ENCODE assay signal across 16 mouse cellular contexts in genomic region chr12:110974726-110975125, GRCm38 (mm10). TPM values are rescaled to one million over a fixed set of nuclear protein-coding genes. Genes with fewer than 3 reads are reported as not detected.
A peak's percentile ranks its signal among the peaks of the same experiment; 100 is the strongest.
DNase-seq lines count a peak whose midpoint lies in the region; ATAC-seq lines count a peak whose summit lies in the region.
"Had no signal": no experiment of that assay in that cellular context is flagged by ENCODE, and none has a peak within 500 bp of the region (broad histone marks: within the 10 kb centered on the region; RNA-seq: fewer than 3 reads in every experiment).

No protein-coding gene starts in this region.

- no peaks in the 10 kb centered on the region for H3K9me3 ChIP-seq in forebrain, embryonic 11.5 days (ENCODE audit: control insufficient read depth, low read length)
- H3K9me3 ChIP-seq in forebrain, embryonic 16.5 days (ENCODE audit: control insufficient read depth, low read length): no peaks in the 10 kb centered on the region
- no peaks in the 10 kb centered on the region for H3K9me3 ChIP-seq in midbrain, embryonic 11.5 days (ENCODE audit: control insufficient read depth, low read length)
- no peaks in the 10 kb centered on the region for H3K9me3 ChIP-seq in midbrain, embryonic 15.5 days
- H3K9me3 ChIP-seq in megakaryocyte, embryonic 14.5 days: peaks cover 8% of the 10 kb centered on the region; the same call in 1 of the 2 replicates
- H3K9me3 ChIP-seq: heart, embryonic 15.5 days; midbrain, embryonic 10.5 days had no signal

- ATAC-seq in forebrain, embryonic 11.5 days (replicated peaks; ENCODE audit: low FRiP score): no peak
- no peak for ATAC-seq in forebrain, embryonic 16.5 days
- no peak for ATAC-seq in midbrain, embryonic 11.5 days (ENCODE audit: low FRiP score)
- ATAC-seq in midbrain, embryonic 15.5 days (replicated peaks): no peak
- ATAC-seq: forebrain, postnatal 0 days; hindbrain, postnatal 0 days had no signal

- H3K4me2 ChIP-seq in forebrain, embryonic 11.5 days (ENCODE audit: low read depth, low read length, severe bottlenecking): no peak overlapping the region
- H3K4me2 ChIP-seq in forebrain, embryonic 16.5 days (ENCODE audit: low read length): no peak overlapping the region
- H3K4me2 ChIP-seq in midbrain, embryonic 11.5 days: no peak overlapping the region
- H3K4me2 ChIP-seq in midbrain, embryonic 15.5 days: no peak overlapping the region
- H3K4me2 ChIP-seq: heart, embryonic 15.5 days had no signal

- WGBS in forebrain, embryonic 11.5 days: 91% methylated on average over 6 of the region's 6 CpGs
- 93% methylated on average over 6 of the region's 6 CpGs for WGBS in forebrain, embryonic 16.5 days
- 91% methylated on average over 6 of the region's 6 CpGs for WGBS in midbrain, embryonic 11.5 days
- 93% methylated on average over 6 of the region's 6 CpGs for WGBS in midbrain, embryonic 15.5 days

- no peak overlapping the region for H3K4me3 ChIP-seq in forebrain, embryonic 11.5 days (ENCODE audit: low read depth, low read length)
- H3K4me3 ChIP-seq in forebrain, embryonic 16.5 days (replicated peaks; ENCODE audit: low read length): no peak overlapping the region
- H3K4me3 ChIP-seq in midbrain, embryonic 11.5 days (ENCODE audit: low read depth, low read length): no peak overlapping the region
- no peak overlapping the region for H3K4me3 ChIP-seq in midbrain, embryonic 15.5 days
- H3K4me3 ChIP-seq in megakaryocyte, embryonic 14.5 days (replicated peaks): peak overlapping the region; percentile 54
- H3K4me3 ChIP-seq: heart, embryonic 15.5 days; midbrain, embryonic 10.5 days; myocyte had no signal

- H3K27ac ChIP-seq in forebrain, embryonic 11.5 days (ENCODE audit: low read depth, low read length): peak overlapping the region; percentile 18; the same call in 1 of the 2 replicates
- no peak overlapping the region for H3K27ac ChIP-seq in forebrain, embryonic 16.5 days (ENCODE audit: low read length)
- H3K27ac ChIP-seq in midbrain, embryonic 11.5 days (ENCODE audit: low read depth, low read length): no peak overlapping the region
- no peak overlapping the region for H3K27ac ChIP-seq in midbrain, embryonic 15.5 days
- H3K27ac ChIP-seq: hindbrain, postnatal 0 days; midbrain, embryonic 10.5 days had no signal

- no peak for DNase-seq in forebrain, embryonic 11.5 days (ENCODE audit: low spot score)
- DNase-seq in midbrain, embryonic 11.5 days (ENCODE audit: low spot score, missing footprints): peak; percentile 66
- peak; percentile 48 for DNase-seq in liver
- DNase-seq in urinary bladder, postnatal 10 days (ENCODE audit: low spot score): no peak
- DNase-seq in layer of hippocampus, adult 8-10 months (ENCODE audit: low spot score in 2 of 2): no peak
- DNase-seq: forebrain, postnatal 0 days; kidney, adult 2 months; kidney, postnatal 4 days; right cerebral cortex, adult 18-20 months had no signal

- no peaks in the 10 kb centered on the region; the same call in 1 of the 2 replicates for H3K36me3 ChIP-seq in forebrain, embryonic 11.5 days (ENCODE audit: control insufficient read depth, insufficient read depth, low read length)
- peaks cover 8% of the 10 kb centered on the region for H3K36me3 ChIP-seq in forebrain, embryonic 16.5 days (ENCODE audit: control insufficient read depth, insufficient read depth)
- H3K36me3 ChIP-seq in midbrain, embryonic 11.5 days (ENCODE audit: control insufficient read depth, insufficient read depth, low read length): peaks cover 7% of the 10 kb centered on the region
- peaks cover 12% of the 10 kb centered on the region; the same call in 1 of the 2 replicates for H3K36me3 ChIP-seq in midbrain, embryonic 15.5 days (replicated peaks)
- H3K36me3 ChIP-seq in megakaryocyte, embryonic 14.5 days (replicated peaks; ENCODE audit: low read length): peaks cover 74% of the 10 kb centered on the region

- peaks cover 3% of the 10 kb centered on the region; the same call in 1 of the 2 replicates for H3K4me1 ChIP-seq in forebrain, embryonic 11.5 days (replicated peaks; ENCODE audit: control insufficient read depth, insufficient read depth, low read length)
- peaks cover 12% of the 10 kb centered on the region for H3K4me1 ChIP-seq in forebrain, embryonic 16.5 days (replicated peaks; ENCODE audit: control insufficient read depth, insufficient read depth, low read length)
- H3K4me1 ChIP-seq in midbrain, embryonic 11.5 days (ENCODE audit: control insufficient read depth, insufficient read depth, low read length): peaks cover 7% of the 10 kb centered on the region
- peaks cover 12% of the 10 kb centered on the region for H3K4me1 ChIP-seq in midbrain, embryonic 15.5 days
- peaks cover 73% of the 10 kb centered on the region for H3K4me1 ChIP-seq in megakaryocyte, embryonic 14.5 days

- H3K9ac ChIP-seq in forebrain, embryonic 11.5 days (ENCODE audit: low read length): no peak overlapping the region; the same call in 1 of the 2 replicates
- no peak overlapping the region for H3K9ac ChIP-seq in forebrain, embryonic 16.5 days (replicated peaks; ENCODE audit: low read depth, low read length)
- no peak overlapping the region for H3K9ac ChIP-seq in midbrain, embryonic 11.5 days (ENCODE audit: low read length)
- no peak overlapping the region for H3K9ac ChIP-seq in midbrain, embryonic 15.5 days
- H3K9ac ChIP-seq: forebrain, postnatal 0 days; heart, embryonic 15.5 days had no signal

- H3K27me3 ChIP-seq in forebrain, embryonic 11.5 days (ENCODE audit: control insufficient read depth, insufficient read depth, low read length): no peaks in the 10 kb centered on the region
- no peaks in the 10 kb centered on the region for H3K27me3 ChIP-seq in forebrain, embryonic 16.5 days (replicated peaks; ENCODE audit: control insufficient read depth, insufficient read depth, low read length)
- H3K27me3 ChIP-seq in midbrain, embryonic 11.5 days (ENCODE audit: control insufficient read depth, insufficient read depth, low read length): no peaks in the 10 kb centered on the region
- H3K27me3 ChIP-seq in midbrain, embryonic 15.5 days (replicated peaks): no peaks in the 10 kb centered on the region
- H3K27me3 ChIP-seq in megakaryocyte, embryonic 14.5 days (replicated peaks): peaks cover 8% of the 10 kb centered on the region

RNA-seq across cellular contexts. Expression of gene Ankrd9, which starts 4.1 kb away (rescaled TPM):
- polyA plus RNA-seq in forebrain, embryonic 11.5 days (2014; fragmentation: Nextera tagmentation; extraction: Ambion mirVana): 16.9 and 18.9 TPM in 2 replicates
- polyA plus RNA-seq in forebrain, embryonic 16.5 days (2015; fragmentation: Nextera tagmentation; extraction: Ambion mirVana): 6.1 TPM in 2 replicates
- 9.9 and 11.8 TPM in 2 replicates for polyA plus RNA-seq in midbrain, embryonic 11.5 days (2014; fragmentation: Nextera tagmentation; extraction: Ambion mirVana)
- 8.0 and 8.3 TPM in 2 replicates for polyA plus RNA-seq in midbrain, embryonic 15.5 days (2015; fragmentation: Nextera tagmentation; extraction: Ambion mirVana)
- 3.6 and 7.0 TPM in 2 replicates for polyA plus RNA-seq in megakaryocyte, embryonic 14.5 days (2012; ENCODE audit: insufficient read depth, low replicate concordance)
- total RNA-seq in layer of hippocampus, adult 8-10 months (2022): 10 to 100 TPM; 12.5 to 14.0 (median 12.8) TPM

Comparison
In these comparisons a context has a peak if more than half of its experiments do, and no peak if none do; other contexts are left out.
1. DNase-seq: peak in midbrain, embryonic 11.5 days (single experiment) and liver (single experiment); none in forebrain, embryonic 11.5 days (single experiment), urinary bladder, postnatal 10 days (single experiment) and layer of hippocampus, adult 8-10 months (0 of 2).